Mouse (Mus musculus): ENCODE measurements around the gene Phf3. TPM values are rescaled to one million over a fixed set of nuclear protein-coding genes. Genes with fewer than 3 reads are reported as not detected.
A peak's percentile ranks its signal among the peaks of the same experiment; 100 is the strongest.

Phf3 gene
- total RNA-seq, 1 experiment, result 85.0 TPM

GRCm38 (mm10) chr1:30839662-30840061 is 34.1 kb downstream of the Phf3 start:
- Histone ChIP-seq H3K36me3 (ENCODE audit: control insufficient read depth, insufficient read depth, low read length, poor library complexity, severe bottlenecking) (peaks cover 5% of the 10 kb centered on the region; the same call in 1 of the 2 replicates), H3K27ac (ENCODE audit: insufficient read depth, low read depth, low read length, poor library complexity, severe bottlenecking) (no peak overlapping the region), H3K9me3 (ENCODE audit: control insufficient read depth, insufficient read depth, low read depth, low read length) (no peaks in the 10 kb centered on the region), H3K4me3 (ENCODE audit: insufficient read depth in 1 of 2, low read depth in 1 of 2, low read length in 2 of 2, poor library complexity in 1 of 2, severe bottlenecking in 1 of 2) (no peak overlapping the region), H3K9ac (ENCODE audit: insufficient read depth, low read depth, low read length, poor library complexity, severe bottlenecking) (no peak overlapping the region), H3K4me1 (ENCODE audit: control insufficient read depth in 2 of 2, insufficient read depth in 2 of 2, low read length in 2 of 2, poor library complexity in 1 of 2) (no peaks in the 10 kb centered on the region)
- in situ Hi-C loops (cut with MboI; ENCODE audit: low sequenced_read_pairs in 2 of 2, unreplicated experiment in 2 of 2), result no loop called here
- no peak for DNase-seq (ENCODE audit: low read depth, low spot score)
- TF ChIP-seq CHD2 (IDR thresholded peaks at IDR 0.05; ENCODE audit: low read depth, low read length) (no peak), ZC3H11A (IDR thresholded peaks at IDR 0.05; ENCODE audit: borderline replicate concordance, low read depth, low read length) (no peak), MAFK (IDR thresholded peaks at IDR 0.05; ENCODE audit: insufficient read depth, low read depth, low read length) (no peak), ZNF384 (IDR thresholded peaks at IDR 0.05; ENCODE audit: low read depth, low read length) (no peak), HCFC1 (IDR thresholded peaks at IDR 0.05; ENCODE audit: borderline replicate concordance, insufficient read depth, low read length) (no peak)

- in situ Hi-C loops (cut with MboI; ENCODE audit: low sequenced_read_pairs in 2 of 2, unreplicated experiment in 2 of 2), result no loop called here
- TF ChIP-seq ZC3H11A (IDR thresholded peaks at IDR 0.05; ENCODE audit: borderline replicate concordance, low read depth, low read length) (no peak), ZNF384 (IDR thresholded peaks at IDR 0.05; ENCODE audit: low read depth, low read length) (no peak), MAFK (IDR thresholded peaks at IDR 0.05; ENCODE audit: insufficient read depth, low read depth, low read length) (no peak), HCFC1 (IDR thresholded peaks at IDR 0.05; ENCODE audit: borderline replicate concordance, insufficient read depth, low read length) (no peak), CHD2 (IDR thresholded peaks at IDR 0.05; ENCODE audit: low read depth, low read length) (no peak)
- no peak overlapping the region for H3K27ac ChIP-seq (ENCODE audit: insufficient read depth, low read depth, low read length, poor library complexity, severe bottlenecking)
- no peak overlapping the region for H3K9ac ChIP-seq (ENCODE audit: insufficient read depth, low read depth, low read length, poor library complexity, severe bottlenecking)
- DNase-seq (ENCODE audit: low read depth, low spot score), result no peak
- H3K4me1 ChIP-seq (ENCODE audit: control insufficient read depth in 2 of 2, insufficient read depth in 2 of 2, low read length in 2 of 2, poor library complexity in 1 of 2), result no peaks in the 10 kb centered on the region
- no peak overlapping the region for H3K4me3 ChIP-seq (ENCODE audit: insufficient read depth in 1 of 2, low read depth in 1 of 2, low read length in 2 of 2, poor library complexity in 1 of 2, severe bottlenecking in 1 of 2)
- no peaks in the 10 kb centered on the region for H3K9me3 ChIP-seq (ENCODE audit: control insufficient read depth, insufficient read depth, low read depth, low read length)
- peaks cover 16% of the 10 kb centered on the region for H3K36me3 ChIP-seq (ENCODE audit: control insufficient read depth, insufficient read depth, low read length, poor library complexity, severe bottlenecking)
Measured at GRCm38 (mm10) chr1:30835512-30835911, 38.2 kb downstream of the Phf3 start.

- Histone ChIP-seq H3K36me3 (ENCODE audit: control insufficient read depth, insufficient read depth, low read length, poor library complexity, severe bottlenecking) (peaks cover 17% of the 10 kb centered on the region), H3K9ac (ENCODE audit: insufficient read depth, low read depth, low read length, poor library complexity, severe bottlenecking) (no peak overlapping the region), H3K9me3 (ENCODE audit: control insufficient read depth, insufficient read depth, low read depth, low read length) (no peaks in the 10 kb centered on the region), H3K4me1 (ENCODE audit: control insufficient read depth in 2 of 2, insufficient read depth in 2 of 2, low read length in 2 of 2, poor library complexity in 1 of 2) (no peaks in the 10 kb centered on the region), H3K27ac (ENCODE audit: insufficient read depth, low read depth, low read length, poor library complexity, severe bottlenecking) (peak overlapping the region; percentile 3; the same call in 1 of the 2 replicates), H3K4me3 (ENCODE audit: insufficient read depth in 1 of 2, low read depth in 1 of 2, low read length in 2 of 2, poor library complexity in 1 of 2, severe bottlenecking in 1 of 2) (no peak overlapping the region)
- in situ Hi-C loops (cut with MboI; ENCODE audit: low sequenced_read_pairs in 2 of 2, unreplicated experiment in 2 of 2), result no loop called here
- no peak for TF ChIP-seq ZC3H11A (IDR thresholded peaks at IDR 0.05; ENCODE audit: borderline replicate concordance, low read depth, low read length)
- no peak for TF ChIP-seq CHD2 (IDR thresholded peaks at IDR 0.05; ENCODE audit: low read depth, low read length)
- no peak for TF ChIP-seq ZNF384 (IDR thresholded peaks at IDR 0.05; ENCODE audit: low read depth, low read length)
- no peak for TF ChIP-seq MAFK (IDR thresholded peaks at IDR 0.05; ENCODE audit: insufficient read depth, low read depth, low read length)
- no peak for TF ChIP-seq HCFC1 (IDR thresholded peaks at IDR 0.05; ENCODE audit: borderline replicate concordance, insufficient read depth, low read length)
- DNase-seq (ENCODE audit: low read depth, low spot score), result no peak
Measured at GRCm38 (mm10) chr1:30832778-30833177, 40.9 kb downstream of the Phf3 start.

GRCm38 (mm10) chr1:30819414-30819813 is 54.3 kb downstream of the Phf3 start:
- TF ChIP-seq HCFC1 (IDR thresholded peaks at IDR 0.05; ENCODE audit: borderline replicate concordance, insufficient read depth, low read length) (no peak), ZNF384 (IDR thresholded peaks at IDR 0.05; ENCODE audit: low read depth, low read length) (no peak), CHD2 (IDR thresholded peaks at IDR 0.05; ENCODE audit: low read depth, low read length) (no peak), MAFK (IDR thresholded peaks at IDR 0.05; ENCODE audit: insufficient read depth, low read depth, low read length) (no peak), ZC3H11A (IDR thresholded peaks at IDR 0.05; ENCODE audit: borderline replicate concordance, low read depth, low read length) (no peak)
- Histone ChIP-seq H3K36me3 (ENCODE audit: control insufficient read depth, insufficient read depth, low read length, poor library complexity, severe bottlenecking) (peaks cover 13% of the 10 kb centered on the region), H3K27ac (ENCODE audit: insufficient read depth, low read depth, low read length, poor library complexity, severe bottlenecking) (no peak overlapping the region), H3K9ac (ENCODE audit: insufficient read depth, low read depth, low read length, poor library complexity, severe bottlenecking) (no peak overlapping the region), H3K9me3 (ENCODE audit: control insufficient read depth, insufficient read depth, low read depth, low read length) (no peaks in the 10 kb centered on the region), H3K4me1 (ENCODE audit: control insufficient read depth in 2 of 2, insufficient read depth in 2 of 2, low read length in 2 of 2, poor library complexity in 1 of 2) (no peaks in the 10 kb centered on the region), H3K4me3 (ENCODE audit: insufficient read depth in 1 of 2, low read depth in 1 of 2, low read length in 2 of 2, poor library complexity in 1 of 2, severe bottlenecking in 1 of 2) (no peak overlapping the region)
- in situ Hi-C loops (cut with MboI; ENCODE audit: low sequenced_read_pairs in 2 of 2, unreplicated experiment in 2 of 2), result no loop called here
- DNase-seq (ENCODE audit: low read depth, low spot score), result no peak

GRCm38 (mm10) chr1:30815609-30816008 is 58.1 kb downstream of the Phf3 start:
- Histone ChIP-seq H3K27ac (ENCODE audit: insufficient read depth, low read depth, low read length, poor library complexity, severe bottlenecking) (no peak overlapping the region), H3K36me3 (ENCODE audit: control insufficient read depth, insufficient read depth, low read length, poor library complexity, severe bottlenecking) (peaks cover 29% of the 10 kb centered on the region), H3K4me1 (ENCODE audit: control insufficient read depth in 2 of 2, insufficient read depth in 2 of 2, low read length in 2 of 2, poor library complexity in 1 of 2) (no peaks in the 10 kb centered on the region), H3K4me3 (ENCODE audit: insufficient read depth in 1 of 2, low read depth in 1 of 2, low read length in 2 of 2, poor library complexity in 1 of 2, severe bottlenecking in 1 of 2) (no peak overlapping the region), H3K9me3 (ENCODE audit: control insufficient read depth, insufficient read depth, low read depth, low read length) (no peaks in the 10 kb centered on the region), H3K9ac (ENCODE audit: insufficient read depth, low read depth, low read length, poor library complexity, severe bottlenecking) (no peak overlapping the region)
- TF ChIP-seq MAFK (IDR thresholded peaks at IDR 0.05; ENCODE audit: insufficient read depth, low read depth, low read length) (no peak), ZNF384 (IDR thresholded peaks at IDR 0.05; ENCODE audit: low read depth, low read length) (no peak), CHD2 (IDR thresholded peaks at IDR 0.05; ENCODE audit: low read depth, low read length) (no peak), ZC3H11A (IDR thresholded peaks at IDR 0.05; ENCODE audit: borderline replicate concordance, low read depth, low read length) (no peak), HCFC1 (IDR thresholded peaks at IDR 0.05; ENCODE audit: borderline replicate concordance, insufficient read depth, low read length) (no peak)
- no peak for DNase-seq (ENCODE audit: low read depth, low spot score)
- in situ Hi-C loops (cut with MboI; ENCODE audit: low sequenced_read_pairs in 2 of 2, unreplicated experiment in 2 of 2), result no loop called here
